Mouse (Mus musculus) adrenal gland, postnatal 0 days (tissue): Measurements from ENCODE around the gene A930004D18Rik. TPM values are rescaled to one million over a fixed set of nuclear protein-coding genes. Genes with fewer than 3 reads are reported as not detected.

Experiments used
- microRNA-seq: library from miRNA; unstranded; fragments of <30 nt; microRNA quantifications from one replicate; pipeline ENCODE4, GENCODE M21; 2016; ENCODE audit warnings: borderline replicate concordance; ENCODE audit not compliant: insufficient number of aligned reads
- polyA plus RNA-seq: library from polyadenylated mRNA; unstranded; fragments of >200 nt; fragmentation: Nextera tagmentation; extraction: Ambion mirVana; gene quantifications from 2 replicates; pipeline ENCODE4 v1.2.1, GENCODE M21; 2015

Gene A930004D18Rik
- polyA plus RNA-seq: 8.0 and 8.3 TPM in 2 replicates

DNA sequence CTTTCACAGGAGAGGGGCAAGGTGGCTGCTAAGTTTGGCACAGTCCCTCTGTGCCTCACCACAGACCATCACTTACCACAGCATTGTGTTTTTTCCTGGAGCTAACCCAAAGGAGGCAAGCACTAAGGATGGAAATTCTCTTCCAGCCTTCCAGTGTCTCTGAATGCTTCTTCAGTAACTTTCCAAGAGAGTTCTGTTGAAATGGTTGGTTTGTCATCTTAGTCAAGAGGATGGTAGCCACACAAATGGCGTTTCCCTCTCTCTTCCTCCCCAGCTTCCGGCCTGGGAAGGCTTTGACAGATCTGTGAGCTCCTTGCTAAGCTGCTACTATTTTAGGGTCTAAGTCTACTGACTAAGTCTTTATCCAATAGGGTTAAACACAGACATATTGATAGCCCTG lies at the start of gene A930004D18Rik:
Gene A930004D18Rik, minus strand, starts transcription at position 247 of the 400 bp plus-strand sequence.

DNA sequence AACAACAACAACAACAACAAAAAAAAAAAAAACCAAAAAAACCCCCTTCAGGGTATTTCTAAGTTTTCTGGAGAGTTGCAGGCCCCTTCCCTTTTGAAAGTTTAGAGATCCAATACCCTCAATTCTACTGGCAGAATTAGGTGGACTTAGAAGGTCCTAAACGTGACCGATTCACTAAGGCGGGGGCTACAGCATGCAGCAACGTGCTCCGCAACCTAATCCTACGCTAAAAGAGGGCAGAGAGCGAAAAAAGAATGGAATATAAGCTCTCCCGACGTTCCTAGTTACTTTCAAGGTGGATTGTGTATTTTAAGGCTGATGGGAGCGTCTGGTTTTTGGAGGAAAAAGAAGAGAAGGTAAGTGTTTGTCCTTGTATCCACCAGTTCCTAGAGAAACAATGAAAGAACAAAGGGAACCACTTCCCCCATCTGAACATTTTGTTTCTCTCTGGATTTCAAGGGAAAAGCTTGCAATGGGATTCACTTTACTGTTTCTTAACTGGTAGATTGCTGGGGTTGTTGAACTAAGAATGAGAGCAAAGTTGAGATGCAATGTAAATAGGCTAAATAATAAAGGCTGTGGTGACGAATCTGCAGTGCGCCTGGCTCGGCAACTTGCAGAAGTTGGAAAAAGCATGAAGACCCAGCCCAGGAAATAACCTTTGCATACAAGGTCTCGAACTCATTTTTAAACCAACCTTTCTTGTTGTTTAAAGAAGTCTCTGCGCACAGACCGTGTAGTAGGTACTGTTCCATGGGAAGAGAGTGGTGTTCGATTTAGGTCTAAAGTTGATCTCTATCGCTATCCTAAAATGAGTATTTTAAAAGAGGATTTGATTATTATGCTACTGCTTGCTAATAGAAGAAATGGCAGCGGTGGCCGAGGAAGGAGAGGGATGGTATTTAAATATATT lies 17.7 kb upstream of the A930004D18Rik start, which contains the start of gene Mllt10:
Gene Mllt10, plus strand, starts transcription at position 222 of the 913 bp plus-strand sequence.

DNA sequence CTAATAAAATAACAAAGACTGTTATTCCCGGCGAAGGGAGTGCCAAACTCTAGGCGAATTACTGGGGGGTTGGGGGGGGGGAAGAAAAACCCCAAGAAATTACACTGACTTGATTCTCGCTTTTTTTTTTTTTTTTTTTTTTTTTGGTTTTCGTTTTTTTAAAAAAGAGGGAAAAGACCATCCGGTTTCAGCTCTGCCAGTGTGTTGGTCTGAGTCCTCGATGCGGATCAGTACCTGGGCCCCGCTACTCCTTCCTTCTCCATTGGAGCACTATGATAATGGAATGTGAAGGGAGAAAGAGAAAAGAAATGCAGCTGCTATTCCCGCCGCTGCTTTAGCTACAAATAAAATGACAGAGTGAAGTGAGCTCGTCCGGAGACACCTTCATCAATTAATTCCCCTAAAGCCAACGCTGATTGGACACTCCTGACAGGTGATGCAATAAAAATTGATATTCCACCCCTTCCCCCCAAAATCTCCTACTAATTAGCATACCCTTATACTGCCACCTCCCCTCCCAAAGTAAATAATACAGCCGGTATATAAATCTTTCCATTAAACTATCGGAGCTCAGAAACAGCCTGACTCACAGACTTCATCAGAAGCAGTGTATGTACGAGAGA lies 11.0 kb upstream of the A930004D18Rik start, which contains the start of gene Skida1:
Gene Skida1, minus strand, starts transcription at position 599 of the 623 bp plus-strand sequence.

DNA sequence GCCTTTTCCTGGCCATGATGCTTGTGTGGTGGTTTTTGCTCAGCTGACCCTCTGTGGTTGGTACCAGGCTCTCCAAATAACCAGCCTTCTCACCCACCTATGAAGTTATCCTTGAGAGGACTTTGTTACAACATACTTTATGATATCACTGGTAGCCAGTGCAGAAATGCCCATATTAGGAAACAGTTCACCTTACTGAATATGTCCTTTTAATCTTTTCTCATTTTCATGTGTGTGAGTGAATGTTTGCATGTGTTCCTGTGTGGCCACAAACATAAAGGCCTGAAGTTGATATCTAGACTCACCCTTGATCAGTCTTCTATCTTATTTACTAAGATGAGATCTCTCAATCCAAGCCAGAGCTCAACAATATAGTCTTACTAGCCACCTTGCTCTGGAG lies 40.7 kb downstream of the A930004D18Rik start, which contains the start of gene H2al2a:
Gene H2al2a, minus strand, starts transcription at position 101 of the 400 bp plus-strand sequence.

Small RNAs within 50 kb of the gene (microRNA-seq; reads per million reads assigned to microRNA genes)
- 4.9 reads per million, percentile 5 among the genes with 10 or more reads in this experiment for gene Mir7655

Other genes with a start within 250 kb of the A930004D18Rik start
- not detected in 2 replicates for gene H2al2a, start 40.8 kb downstream of the A930004D18Rik start, polyA plus RNA-seq
- 2.6 and 3.2 TPM in 2 replicates for gene Skida1, start 11.3 kb upstream of the A930004D18Rik start, polyA plus RNA-seq
- 26.1 and 33.0 TPM in 2 replicates for gene Mllt10, start 17.5 kb upstream of the A930004D18Rik start, polyA plus RNA-seq